Mouse (Mus musculus): ENCODE measurements around the gene Hacl1.
A peak's percentile ranks its signal among the peaks of the same experiment; 100 is the strongest.

Gene Hacl1

GRCm38 (mm10) chr14:31640890-31641505, at the start of gene Hacl1, which contains the start of gene Btd:
TSS of gene Hacl1 (minus strand) at chr14:31641286.
TSS of gene Btd (plus strand) at chr14:31641028.
- DNase-seq (ENCODE audit: low spot score in 2 of 2): peak; percentile 86 to 90

DNA sequence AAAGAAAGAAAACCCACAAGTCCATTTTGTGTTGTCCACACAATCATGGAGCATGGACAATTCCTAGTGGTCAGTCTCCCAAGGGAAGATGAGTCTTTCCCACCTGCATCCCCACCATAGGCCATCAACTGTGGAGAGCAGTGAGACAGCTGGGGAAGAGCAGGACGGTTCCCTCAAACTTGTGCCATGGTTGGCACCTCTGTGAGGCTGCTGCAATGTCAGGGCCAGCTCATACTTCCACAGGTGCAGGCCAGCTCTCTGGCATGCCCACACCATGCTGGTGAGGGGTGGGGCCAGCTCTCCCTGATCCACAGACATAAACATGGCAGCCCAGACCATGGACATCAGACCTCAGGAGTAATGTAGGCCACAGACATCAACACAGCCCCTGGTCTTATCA, 45.1 kb upstream of the Hacl1 start:
- no peak for DNase-seq (ENCODE audit: low spot score in 2 of 2)

DNA sequence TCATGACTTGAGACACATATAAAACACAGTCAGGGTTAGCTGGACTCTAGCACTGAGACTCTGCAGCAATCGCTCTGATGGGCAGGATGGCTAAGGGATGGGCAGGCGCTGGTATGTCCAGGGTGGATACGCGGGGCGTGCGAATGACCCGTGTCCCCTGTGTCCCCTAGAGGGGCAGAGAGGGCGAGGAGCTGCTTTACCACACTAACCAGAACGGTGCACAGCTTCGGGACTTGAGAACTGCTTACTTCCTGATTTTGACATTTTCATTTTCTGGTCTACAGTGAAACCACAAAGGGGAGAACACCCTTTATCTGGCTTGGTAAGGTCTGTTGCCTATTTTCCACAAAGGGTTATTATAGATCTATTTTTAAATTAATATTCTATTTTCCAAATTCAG, 44.6 kb upstream of the Hacl1 start:
- no peak for DNase-seq (ENCODE audit: low spot score in 2 of 2)

DNA sequence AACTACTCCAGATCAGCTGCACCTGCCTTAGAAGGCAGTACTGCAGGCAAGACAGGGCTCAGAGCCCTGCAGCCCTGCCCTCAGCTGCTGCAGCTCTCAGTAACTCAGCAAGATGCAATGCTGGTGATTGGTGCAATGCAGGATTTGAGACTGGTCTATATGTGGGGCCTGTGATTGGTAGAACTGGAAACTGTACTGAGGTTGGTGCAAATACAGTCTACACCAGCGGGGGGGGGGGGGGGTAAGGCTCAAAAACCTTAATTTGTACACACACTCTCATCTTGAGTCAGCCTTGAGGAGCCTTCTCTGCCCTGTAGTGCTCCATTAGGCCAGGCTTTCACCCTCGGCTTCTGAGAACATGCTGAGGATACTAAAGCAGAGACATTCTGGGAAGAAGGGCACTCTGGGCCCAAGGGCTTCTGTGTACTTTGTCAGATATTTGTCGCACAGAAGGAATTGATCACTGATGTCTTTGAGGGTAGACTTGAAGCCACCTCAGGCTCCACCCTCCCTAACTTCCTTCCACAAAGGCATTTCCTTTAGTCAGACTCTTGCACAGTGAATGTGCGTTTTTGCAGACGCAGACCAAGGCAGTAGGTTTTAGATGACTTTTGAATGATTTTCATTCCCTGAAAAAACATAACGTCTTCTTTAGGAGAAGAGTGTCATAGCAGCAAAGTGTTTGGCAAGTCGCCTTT, 43.4 kb upstream of the Hacl1 start:
- no peak for DNase-seq (ENCODE audit: low spot score in 2 of 2)

- no peak for DNase-seq (ENCODE audit: low spot score in 2 of 2)
Measured at GRCm38 (mm10) chr14:31683610-31684009, 42.5 kb upstream of the Hacl1 start.

- no peak for DNase-seq (ENCODE audit: low spot score in 2 of 2)
Measured at GRCm38 (mm10) chr14:31681931-31682555, 41.0 kb upstream of the Hacl1 start.

DNA sequence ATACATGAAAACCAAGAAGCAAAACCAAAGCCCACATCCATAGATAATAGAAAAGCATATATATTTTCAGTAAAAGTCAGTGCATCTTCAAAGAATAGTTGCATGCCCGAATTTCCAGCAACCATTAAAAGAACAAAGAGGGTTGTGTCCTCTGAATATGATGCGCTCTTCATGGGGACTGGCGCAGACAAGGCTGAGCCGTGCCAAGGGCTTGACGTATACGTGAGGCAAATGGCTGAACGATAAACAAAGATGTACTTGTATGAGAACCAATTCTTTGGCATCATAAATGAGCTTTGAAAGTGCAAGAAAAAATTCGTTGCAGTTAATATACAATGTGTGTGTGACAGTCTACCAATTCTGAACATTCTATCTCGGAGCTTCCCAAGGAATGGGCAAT, 40.2 kb upstream of the Hacl1 start:
- no peak for DNase-seq (ENCODE audit: low spot score in 2 of 2)

DNA sequence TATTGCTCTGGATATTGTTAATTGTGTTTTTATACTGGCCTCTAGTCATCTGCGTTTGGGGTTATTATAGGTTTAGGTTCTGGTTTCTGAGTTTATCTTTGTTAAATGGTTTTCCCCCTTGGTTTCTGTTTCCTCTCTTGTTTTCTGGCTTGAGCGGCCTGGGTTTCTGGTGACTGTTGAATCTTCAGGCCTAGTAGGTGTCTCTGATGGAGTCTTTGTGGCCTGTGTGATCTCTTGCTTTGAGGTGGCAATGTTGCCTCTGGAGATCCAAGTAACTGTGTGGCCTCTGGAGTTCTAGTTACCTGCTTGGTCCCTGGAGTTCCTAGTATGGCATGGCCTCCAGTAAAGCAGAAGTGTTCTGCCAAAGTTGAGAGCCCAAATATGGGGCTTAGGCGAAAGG, 39.6 kb upstream of the Hacl1 start:
- no peak for DNase-seq (ENCODE audit: low spot score in 2 of 2)

DNA sequence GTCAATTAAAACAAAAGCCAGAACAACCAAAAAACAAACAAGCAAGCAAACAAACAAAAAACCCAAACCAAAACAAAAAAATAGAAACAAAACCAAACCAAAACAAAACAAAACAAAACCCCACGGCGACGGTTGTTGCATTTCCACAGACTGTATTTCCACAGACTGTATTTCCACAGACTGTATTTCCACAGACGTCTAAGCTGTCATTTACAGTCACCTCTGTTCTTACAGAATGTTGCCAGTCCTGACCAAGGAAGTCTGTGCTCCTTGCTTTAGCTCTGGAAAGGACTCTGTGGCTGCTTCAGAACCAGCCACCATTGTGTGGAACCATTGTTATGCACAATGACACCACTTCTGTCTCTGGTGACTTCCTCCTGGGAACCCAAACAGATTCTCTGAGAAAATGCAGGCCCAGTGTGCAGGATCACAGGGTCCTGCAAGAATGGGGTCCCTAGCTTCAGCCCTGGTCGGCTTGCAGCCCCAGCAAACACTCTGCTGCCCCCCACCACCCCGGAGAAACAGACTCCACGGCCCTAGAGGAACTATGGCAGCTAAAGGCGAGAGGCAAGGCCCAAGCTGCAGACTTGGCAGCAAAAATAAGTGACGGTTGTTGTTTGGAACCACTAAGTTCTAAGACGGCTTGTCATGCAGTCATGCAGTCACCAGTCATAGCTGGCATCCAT, 30.7 kb upstream of the Hacl1 start:
- DNase-seq (ENCODE audit: low spot score in 2 of 2): no peak

GRCm38 (mm10) chr14:31669642-31670490, 28.8 kb upstream of the Hacl1 start:
- no peak for DNase-seq (ENCODE audit: low spot score in 2 of 2)

DNA sequence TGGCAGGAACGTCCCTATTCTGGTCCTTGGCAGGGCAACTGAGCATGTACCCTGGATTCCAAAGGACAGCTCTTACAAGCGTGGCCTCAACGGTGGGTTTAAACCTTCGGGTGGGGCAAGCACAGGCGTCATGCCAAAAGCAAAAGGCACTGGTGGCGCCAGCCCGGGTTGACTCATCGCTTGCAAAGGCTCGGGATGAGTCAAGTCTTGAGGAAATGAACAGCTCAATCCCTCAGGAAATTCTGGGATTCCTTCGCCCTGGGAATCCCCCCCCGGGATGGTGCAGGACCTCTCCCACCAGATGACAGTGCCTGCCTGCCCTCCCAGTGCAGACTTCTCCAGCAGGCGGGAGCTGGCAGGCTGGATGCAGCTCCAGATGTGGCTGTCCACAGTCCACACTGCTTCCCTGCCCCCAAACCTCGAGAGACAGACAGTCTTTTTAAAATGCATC, 28.1 kb upstream of the Hacl1 start:
- DNase-seq (ENCODE audit: low spot score in 2 of 2): peak; percentile 73 to 82

DNA sequence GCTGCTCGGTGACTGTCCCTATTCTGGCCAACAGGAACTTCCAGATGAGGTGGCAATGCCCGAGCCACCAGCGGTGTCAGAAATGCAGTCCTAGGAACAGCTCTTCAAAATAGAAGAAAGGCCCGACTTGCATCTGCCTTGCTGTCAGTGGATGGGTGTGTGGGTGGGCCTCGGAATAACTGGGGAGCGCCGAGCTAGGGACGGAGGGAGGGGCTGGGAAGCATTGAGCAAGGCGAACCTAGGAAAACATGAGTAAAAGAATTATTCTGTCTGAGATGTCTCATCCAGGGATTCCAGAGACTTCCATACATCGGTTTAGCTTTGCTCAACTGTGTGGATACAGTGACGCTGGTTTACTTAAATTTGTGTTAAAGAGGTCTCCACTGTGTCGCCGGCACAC, 27.2 kb upstream of the Hacl1 start:
- no peak for DNase-seq (ENCODE audit: low spot score in 2 of 2)

DNA sequence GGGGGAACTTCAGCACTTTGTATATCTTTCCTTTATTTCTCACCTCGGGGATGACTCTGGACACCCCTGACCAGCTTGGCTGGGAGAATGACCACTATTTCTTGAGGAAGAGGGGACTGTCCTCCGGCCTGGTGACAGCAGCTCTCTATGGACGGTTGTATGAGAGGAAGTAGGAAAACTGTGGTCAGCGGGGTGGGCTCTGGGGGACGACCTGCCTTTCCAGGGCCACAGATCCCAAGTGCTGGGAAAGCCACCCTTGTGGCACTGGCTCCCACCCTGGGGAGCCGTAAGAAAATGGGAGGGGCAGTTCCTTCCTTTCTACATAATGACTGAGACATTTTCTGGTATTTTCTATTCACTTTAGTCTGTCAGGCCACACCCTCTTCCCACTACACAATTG, 26.7 kb upstream of the Hacl1 start:
- DNase-seq (ENCODE audit: low spot score in 2 of 2): no peak

GRCm38 (mm10) chr14:31666931-31667705, 26.0 kb upstream of the Hacl1 start:
- no peak for DNase-seq (ENCODE audit: low spot score in 2 of 2)

DNA sequence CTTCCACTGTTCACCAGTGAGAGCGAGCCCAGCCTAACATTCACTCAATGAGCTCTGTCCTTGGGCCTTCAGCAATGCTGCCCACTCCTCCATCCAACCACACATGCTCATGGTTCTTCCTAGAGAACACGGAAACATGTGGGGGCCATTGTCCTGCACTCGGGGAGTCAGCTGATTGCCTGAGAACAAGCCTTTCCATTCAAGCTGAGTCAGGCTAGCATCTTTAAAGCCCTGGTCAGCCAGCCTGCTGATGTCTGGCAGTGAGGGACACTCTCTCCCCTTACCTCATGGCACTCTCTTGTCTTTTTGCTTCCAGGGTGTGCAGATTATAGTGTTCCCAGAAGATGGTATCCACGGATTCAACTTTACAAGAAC, 24.5 kb upstream of the Hacl1 start:
- DNase-seq (ENCODE audit: low spot score in 2 of 2): no peak

- peak in 1 of 2 experiments; percentile 6 for DNase-seq (ENCODE audit: low spot score in 2 of 2)
Measured at GRCm38 (mm10) chr14:31664903-31665565, 23.9 kb upstream of the Hacl1 start.

DNA sequence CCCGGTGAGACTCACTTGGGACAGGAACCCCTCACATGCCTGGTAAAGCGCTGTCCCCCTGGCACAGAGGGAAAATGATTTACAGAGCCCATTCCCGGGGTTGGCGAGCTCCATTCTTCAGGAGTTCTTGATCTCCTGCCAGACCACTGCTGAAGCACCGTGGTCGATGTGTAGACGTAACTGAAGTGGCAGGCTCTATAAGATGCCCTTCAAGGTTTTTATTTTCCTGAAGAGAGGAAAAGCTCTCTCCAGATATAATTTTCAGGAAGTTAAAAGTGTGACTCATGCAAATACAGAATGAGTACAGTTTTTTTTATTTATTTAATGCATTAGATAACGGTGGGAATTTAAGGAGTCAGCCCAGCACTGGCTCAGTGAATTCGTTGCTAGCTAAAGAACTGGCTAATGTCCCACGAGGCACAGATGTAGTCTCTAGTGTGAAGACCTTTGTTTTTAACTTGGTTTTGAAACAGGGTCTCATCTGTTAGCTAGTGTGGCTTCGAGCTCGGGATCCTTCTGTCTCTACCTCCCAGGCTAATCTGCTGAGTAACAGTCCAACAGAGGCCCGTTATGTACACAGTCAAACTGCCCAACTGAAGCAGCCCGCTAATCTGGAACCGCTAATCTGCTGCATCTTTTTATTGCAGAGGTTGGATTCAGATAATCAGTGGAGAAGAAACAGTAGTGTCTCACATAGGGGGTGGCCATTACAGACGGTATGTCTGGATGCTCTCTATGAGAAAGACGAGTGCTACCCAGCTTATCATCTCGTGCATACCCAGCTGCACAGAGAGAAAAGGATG, 23.2 kb upstream of the Hacl1 start:
- DNase-seq (ENCODE audit: low spot score in 2 of 2): no peak

GRCm38 (mm10) chr14:31663376-31664099, 22.5 kb upstream of the Hacl1 start:
- no peak for DNase-seq (ENCODE audit: low spot score in 2 of 2)

All from urinary bladder, postnatal 36 days (tissue).